Mouse (Mus musculus) heart, adult 10 weeks (tissue): Measurements from ENCODE around the gene Eci3. TPM values are rescaled to one million over a fixed set of nuclear protein-coding genes. Genes with fewer than 3 reads are reported as not detected.

Experiments
- polyA plus RNA-seq: library from polyadenylated mRNA; stranded (reverse); fragments of 350-450 nt; fragmentation: Illumina TruSeq; extraction: RNeasy Lipid Tissue Mini Kit (QIAGEN cat#74804); gene quantifications from one replicate; pipeline ENCODE4 v1.2.3, GENCODE M21; 2014; ENCODE audit warnings: low read depth, low replicate concordance

Eci3 gene
- polyA plus RNA-seq: 0.37 TPM

GRCm38 (mm10) chr13:34963511-34964397 lies at the start of gene Eci3:
Gene Eci3 (minus strand): TSS chr13:34963810.

GRCm38 (mm10) chr13:34924210-34924609 lies 39.4 kb downstream of the Eci3 start, which contains the start of the genes Fam217a and 4933417A18Rik:
Gene Fam217a (minus strand): TSS chr13:34924310.
Gene 4933417A18Rik (plus strand): TSS chr13:34924409.

Other genes starting within 250 kb of the Eci3 start
- gene Fam50b, start 229.0 kb downstream of the Eci3 start, polyA plus RNA-seq: not detected
- 48.9 TPM for gene Prpf4b, start 88.5 kb downstream of the Eci3 start, polyA plus RNA-seq
- gene Fam217a, start 39.5 kb downstream of the Eci3 start, polyA plus RNA-seq: 0.52 TPM
- not detected for gene 4933417A18Rik, start 39.4 kb downstream of the Eci3 start, polyA plus RNA-seq
- gene Eci2, start 63.3 kb upstream of the Eci3 start, polyA plus RNA-seq: 244 TPM